Mouse (Mus musculus): ENCODE data around the gene Ankrd36. TPM values are rescaled to one million over a fixed set of nuclear protein-coding genes. Genes with fewer than 3 reads are reported as not detected.

Ankrd36 gene
- polyA plus RNA-seq, 1 experiment from 2014 or later = 0.15 TPM

DNA sequence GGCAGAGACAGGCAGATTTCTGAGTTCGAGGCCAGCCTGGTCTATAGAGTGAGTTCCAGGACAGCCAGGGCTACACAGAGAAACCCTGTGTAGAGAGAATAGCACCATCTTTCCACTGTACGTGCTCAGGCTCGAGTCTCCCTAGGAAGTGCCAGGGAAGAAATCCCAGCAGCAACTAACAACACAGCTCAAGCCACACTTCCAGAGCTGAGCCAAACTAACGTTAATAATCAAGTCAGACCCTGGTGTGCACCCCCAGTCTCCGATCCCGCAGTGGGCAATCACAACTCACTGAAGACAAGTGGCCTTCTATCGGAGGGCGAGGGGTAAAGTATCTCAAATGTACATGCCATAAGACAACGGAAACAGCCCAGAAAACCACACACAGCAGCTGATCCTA lies 160.1 kb downstream of the Ankrd36 start:
- Histone ChIP-seq H3K4me2 (replicated peaks) (no peak overlapping the region), H3K4me1 (peaks cover 9% of the 10 kb centered on the region), H3K36me3 (0 out of 2 replicates have a peak, but pooled peaks cover 2% of the 10 kb centered on the region), H3K9ac (no peak overlapping the region), H3K4me3 (no peak overlapping the region), H3K27me3 (no peaks in the 10 kb centered on the region), H3K27ac (no peak overlapping the region), H3K9me3 (replicated peaks) (no peaks in the 10 kb centered on the region)
- WGBS = 92% methylated on average over 9 of the region's 9 CpGs
- ATAC-seq (ENCODE audit: low FRiP score) = no peak

DNA sequence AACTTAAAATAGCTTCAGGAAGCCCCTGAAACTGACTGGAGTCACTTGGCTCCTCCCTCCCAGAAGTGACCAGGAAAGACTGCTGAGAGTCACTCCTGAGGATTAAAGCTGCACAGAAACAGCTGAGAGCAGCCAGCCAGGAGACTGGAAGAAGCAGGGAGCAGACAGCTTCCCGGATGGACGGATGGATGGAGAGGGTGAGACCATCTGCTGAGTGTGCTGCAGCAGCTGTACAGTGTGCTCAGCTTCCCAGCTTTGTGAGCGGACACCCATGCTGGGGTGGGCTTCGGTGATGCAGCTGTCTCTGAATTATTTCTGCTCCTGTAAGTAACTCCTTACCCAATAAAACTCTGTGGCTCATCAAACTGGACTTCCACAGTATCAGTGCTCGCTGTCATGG lies 162.9 kb downstream of the Ankrd36 start:
- peak; percentile 52; the same call in 1 of the 2 replicates for ATAC-seq (ENCODE audit: low FRiP score)
- H3K9ac ChIP-seq = no peak overlapping the region; the same call in 1 of the 2 replicates
- 67% methylated on average over 5 of the region's 5 CpGs for WGBS

DNA sequence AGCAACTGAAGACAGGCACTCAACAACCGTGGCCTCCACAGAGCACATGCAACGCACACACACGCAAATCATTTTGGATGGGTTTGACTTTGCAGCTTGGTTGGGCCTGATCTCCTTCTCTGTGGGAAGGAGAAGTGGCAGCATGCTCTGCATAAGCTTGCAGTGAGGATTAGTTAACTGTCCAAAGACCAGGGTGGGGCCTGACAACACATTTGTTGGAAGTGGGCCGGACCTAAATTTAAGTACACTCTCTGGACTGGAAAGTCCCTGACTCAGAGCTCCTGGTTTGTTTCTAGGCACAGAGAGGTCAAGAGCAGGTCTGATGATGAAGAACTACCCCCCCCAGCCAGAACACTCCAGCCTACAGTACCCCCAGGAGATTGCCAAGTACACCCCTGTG lies 164.8 kb downstream of the Ankrd36 start:
- no peak overlapping the region for H3K9ac ChIP-seq
- ATAC-seq (ENCODE audit: low FRiP score) = no peak
- no peaks in the 10 kb centered on the region for H3K9me3 ChIP-seq (replicated peaks)
- WGBS = 94% methylated on average over 4 of the region's 4 CpGs
- H3K36me3 ChIP-seq = no peaks in the 10 kb centered on the region
- no peak overlapping the region for H3K27ac ChIP-seq
- H3K4me1 ChIP-seq = peaks cover 9% of the 10 kb centered on the region
- H3K4me2 ChIP-seq (replicated peaks) = no peak overlapping the region
- H3K4me3 ChIP-seq = no peak overlapping the region
- no peaks in the 10 kb centered on the region for H3K27me3 ChIP-seq

More for the DNA sequence above, 162.9 kb downstream of the Ankrd36 start:
- no peaks in the 10 kb centered on the region for H3K27me3 ChIP-seq
- H3K36me3 ChIP-seq = no peaks in the 10 kb centered on the region
- peaks cover 9% of the 10 kb centered on the region for H3K4me1 ChIP-seq
- H3K27ac ChIP-seq = peak overlapping the region; percentile 57
- H3K4me3 ChIP-seq = no peak overlapping the region
- H3K4me2 ChIP-seq (replicated peaks) = no peak overlapping the region
- H3K9me3 ChIP-seq (replicated peaks) = no peaks in the 10 kb centered on the region

DNA sequence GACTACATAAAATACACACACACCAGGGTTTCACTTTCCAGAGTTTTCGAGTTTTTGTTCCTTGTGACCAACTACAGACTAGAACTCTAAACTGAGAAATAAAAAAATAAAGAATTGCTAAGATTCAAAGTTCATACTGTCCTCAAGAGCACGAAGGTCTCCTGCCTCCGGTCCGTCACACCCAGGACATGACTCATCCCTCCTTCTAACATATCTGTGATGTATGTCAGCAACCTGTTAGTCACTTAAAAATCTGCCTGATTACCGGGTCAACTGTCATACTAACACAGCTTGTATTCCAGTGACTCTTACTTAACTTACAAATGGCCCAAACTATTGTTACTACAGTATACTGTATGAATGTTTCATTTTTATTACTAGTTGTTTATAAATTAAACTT lies 167.7 kb downstream of the Ankrd36 start:
- H3K4me3 ChIP-seq = no peak overlapping the region
- H3K27me3 ChIP-seq = no peaks in the 10 kb centered on the region
- no peak overlapping the region for H3K4me2 ChIP-seq (replicated peaks)
- no peak overlapping the region for H3K9ac ChIP-seq
- ATAC-seq (ENCODE audit: low FRiP score) = no peak
- WGBS = 93% methylated on average over 5 of the region's 5 CpGs
- H3K27ac ChIP-seq = no peak overlapping the region
- H3K9me3 ChIP-seq (replicated peaks) = no peaks in the 10 kb centered on the region
- no peaks in the 10 kb centered on the region for H3K36me3 ChIP-seq
- peaks cover 16% of the 10 kb centered on the region for H3K4me1 ChIP-seq

Other genes with a start within 250 kb of the Ankrd36 start
- 8.2 and 8.3 TPM in 2 replicates for gene Znrf3, start 124.8 kb upstream of the Ankrd36 start, polyA plus RNA-seq (2016; fragmentation: Nextera tagmentation; extraction: Ambion mirVana)
- gene Xbp1, start 49.0 kb upstream of the Ankrd36 start, polyA plus RNA-seq (2016; fragmentation: Nextera tagmentation; extraction: Ambion mirVana) = 135 and 146 TPM in 2 replicates
- gene Ccdc117, start 27.5 kb upstream of the Ankrd36 start, polyA plus RNA-seq (2016; fragmentation: Nextera tagmentation; extraction: Ambion mirVana) = 23.1 and 25.3 TPM in 2 replicates
- gene Mrps24, start 146.0 kb downstream of the Ankrd36 start, polyA plus RNA-seq (2016; fragmentation: Nextera tagmentation; extraction: Ambion mirVana) = 137 and 162 TPM in 2 replicates
- gene Urgcp, start 192.7 kb downstream of the Ankrd36 start, polyA plus RNA-seq (2016; fragmentation: Nextera tagmentation; extraction: Ambion mirVana) = 26.1 and 26.6 TPM in 2 replicates
- 145 and 153 TPM in 2 replicates for gene Dbnl, start 218.8 kb downstream of the Ankrd36 start, polyA plus RNA-seq (2016; fragmentation: Nextera tagmentation; extraction: Ambion mirVana)
- gene Pgam2, start 234.0 kb downstream of the Ankrd36 start, polyA plus RNA-seq (2016; fragmentation: Nextera tagmentation; extraction: Ambion mirVana) = 6.6 and 13.2 TPM in 2 replicates

Data from hindbrain, embryonic 12.5 days (tissue).